Mouse (Mus musculus): ENCODE results near the gene Fam102a.

GRCm38 (mm10) chr2:32525816-32526215, 9.3 kb upstream of the Fam102a start:
- no peak for TF ChIP-seq GATA1 (IDR thresholded peaks at IDR 0.05; ENCODE audit: borderline replicate concordance, low read length)
- no peak for TF ChIP-seq FLI1 (IDR thresholded peaks at IDR 0.05; ENCODE audit: low read length)
